In the genomic region with DNA sequence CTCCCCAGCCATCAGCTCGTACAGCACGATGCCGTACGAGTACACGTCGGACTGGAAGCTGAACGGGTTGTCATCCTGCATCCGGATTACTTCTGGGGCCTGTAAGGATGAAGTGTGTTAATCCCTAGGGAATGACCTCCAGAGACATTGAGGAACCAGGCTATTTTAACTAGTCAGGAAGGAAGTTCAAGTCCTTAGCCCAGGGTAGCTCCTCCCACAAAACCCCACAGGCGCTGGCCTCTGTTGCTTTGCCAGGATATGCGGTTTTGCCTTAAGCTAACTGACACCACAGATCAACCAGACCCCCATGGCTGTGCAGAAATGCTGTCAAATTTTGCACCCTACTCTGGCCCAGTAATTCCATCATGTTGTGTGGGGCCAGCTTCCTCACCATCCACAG, we compare ENCODE assay signal across 13 mouse cellular contexts. TPM values are rescaled to one million over a fixed set of nuclear protein-coding genes. Genes with fewer than 3 reads are reported as not detected.
DNase-seq lines count a peak whose midpoint lies in the region; ATAC-seq lines count a peak whose summit lies in the region.
"Had no signal": no experiment of that assay in that cellular context is flagged by ENCODE, and none has a peak within 500 bp of the region (broad histone marks: within the 10 kb centered on the region; RNA-seq: fewer than 3 reads in every experiment).

No protein-coding gene starts in this region.

- H3K4me2 ChIP-seq in forebrain, embryonic 16.5 days (ENCODE audit: low read length), result no peak overlapping the region
- H3K4me2 ChIP-seq: forebrain, embryonic 15.5 days; heart, embryonic 13.5 days; midbrain, embryonic 15.5 days had no signal

- DNase-seq in heart, adult 8-10 months (ENCODE audit: low spot score), result peak; percentile 46
- no peak for DNase-seq in heart, postnatal 4 days
- DNase-seq in kidney, postnatal 14 days, result peak; percentile 52
- peak; percentile 77 for DNase-seq in thymus, postnatal 0 days (ENCODE audit: low spot score)
- no peak for DNase-seq in spleen, postnatal 10 days (ENCODE audit: low spot score in 2 of 2)
- no peak for DNase-seq in cerebellum, postnatal 10 days

- H3K27ac ChIP-seq in forebrain, embryonic 16.5 days (ENCODE audit: low read length), result no peak overlapping the region
- H3K27ac ChIP-seq: embryonic facial prominence, embryonic 10.5 days; forebrain, embryonic 15.5 days; heart, embryonic 13.5 days; midbrain, embryonic 15.5 days had no signal

- 94% methylated on average over 10 of the region's 10 CpGs for WGBS in forebrain, embryonic 16.5 days

- H3K4me3 ChIP-seq in forebrain, embryonic 16.5 days (replicated peaks; ENCODE audit: low read length), result no peak overlapping the region
- H3K4me3 ChIP-seq: embryonic facial prominence, embryonic 10.5 days; forebrain, embryonic 15.5 days; heart, embryonic 13.5 days; midbrain, embryonic 15.5 days had no signal

- no peaks in the 10 kb centered on the region for H3K9me3 ChIP-seq in forebrain, embryonic 16.5 days (ENCODE audit: control insufficient read depth, low read length)
- H3K9me3 ChIP-seq: embryonic facial prominence, embryonic 10.5 days; forebrain, embryonic 15.5 days; heart, embryonic 13.5 days; midbrain, embryonic 15.5 days had no signal

- H3K27me3 ChIP-seq in forebrain, embryonic 16.5 days (replicated peaks; ENCODE audit: control insufficient read depth, insufficient read depth, low read length), result no peaks in the 10 kb centered on the region
- H3K27me3 ChIP-seq: forebrain, embryonic 15.5 days; heart, embryonic 13.5 days; midbrain, embryonic 15.5 days had no signal

- peak; percentile 83 for ATAC-seq in granulocyte monocyte progenitor cell, adult 5-6 weeks (replicated peaks; ENCODE audit: poor library complexity, severe bottlenecking)
- ATAC-seq in forebrain, embryonic 16.5 days, result no peak
- ATAC-seq: forebrain, embryonic 15.5 days had no signal

- H3K9ac ChIP-seq in forebrain, embryonic 16.5 days (replicated peaks; ENCODE audit: low read depth, low read length), result no peak overlapping the region
- H3K9ac ChIP-seq: forebrain, embryonic 15.5 days; heart, embryonic 13.5 days; midbrain, embryonic 15.5 days had no signal

- H3K4me1 ChIP-seq in forebrain, embryonic 16.5 days (replicated peaks; ENCODE audit: control insufficient read depth, insufficient read depth, low read length), result no peaks in the 10 kb centered on the region
- H3K4me1 ChIP-seq: embryonic facial prominence, embryonic 10.5 days; forebrain, embryonic 15.5 days; heart, embryonic 13.5 days; midbrain, embryonic 15.5 days had no signal

- H3K36me3 ChIP-seq in forebrain, embryonic 16.5 days (ENCODE audit: control insufficient read depth, insufficient read depth), result peaks cover 68% of the 10 kb centered on the region

RNA-seq across cellular contexts. Expression of a gene that starts 18.1 kb away (rescaled TPM):
- 10 to 100 TPM; 35.2 to 42.7 (median 39.5) TPM for total RNA-seq in heart, adult 8-10 months (2022)
- 10 to 100 TPM; 26.1 to 26.8 TPM for total RNA-seq in heart, postnatal 4 days (2021)
- 17.5 and 20.1 TPM in 2 replicates for total RNA-seq in granulocyte monocyte progenitor cell, adult 5-6 weeks (2014; fragmentation: Nextera tagmentation)
- 18.8 and 32.8 TPM in 2 replicates for total RNA-seq in granulocyte monocyte progenitor cell, adult 5-6 weeks (2017)
- polyA plus RNA-seq in thymus, postnatal 0 days (2015; fragmentation: Nextera tagmentation; extraction: Ambion mirVana), result 33.7 and 38.9 TPM in 2 replicates
- polyA plus RNA-seq in forebrain, embryonic 16.5 days (2015; fragmentation: Nextera tagmentation; extraction: Ambion mirVana), result 42.7 and 45.6 TPM in 2 replicates

RNA-seq across cellular contexts. Expression of a gene that starts 27.4 kb away (rescaled TPM):
- total RNA-seq in heart, adult 8-10 months (2022), result 1 to 10 TPM in 1 of 4 experiments, under 1 TPM in 3; 0.52 to 1.1 (median 0.71) TPM
- under 1 TPM in 1 of 2 experiments, not detected in 1; 0.17 TPM for total RNA-seq in heart, postnatal 4 days (2021)
- not detected in 2 replicates for total RNA-seq in granulocyte monocyte progenitor cell, adult 5-6 weeks (2014; fragmentation: Nextera tagmentation)
- total RNA-seq in granulocyte monocyte progenitor cell, adult 5-6 weeks (2017), result not detected in 2 replicates
- 1.6 and 1.9 TPM in 2 replicates for polyA plus RNA-seq in thymus, postnatal 0 days (2015; fragmentation: Nextera tagmentation; extraction: Ambion mirVana)
- polyA plus RNA-seq in forebrain, embryonic 16.5 days (2015; fragmentation: Nextera tagmentation; extraction: Ambion mirVana), result 0.47 and 0.67 TPM in 2 replicates
- total RNA-seq: layer of hippocampus, adult 18-20 months had no signal

RNA-seq across cellular contexts. Expression of a gene that starts 56.6 kb away (rescaled TPM):
- 100 to 1,000 TPM in 3 of 4 experiments, 10 to 100 TPM in 1; 97.6 to 104 (median 102) TPM for total RNA-seq in heart, adult 8-10 months (2022)
- 100 to 1,000 TPM; 128 to 142 TPM for total RNA-seq in heart, postnatal 4 days (2021)
- 116 and 120 TPM in 2 replicates for total RNA-seq in granulocyte monocyte progenitor cell, adult 5-6 weeks (2014; fragmentation: Nextera tagmentation)
- 60.2 and 65.5 TPM in 2 replicates for total RNA-seq in granulocyte monocyte progenitor cell, adult 5-6 weeks (2017)
- polyA plus RNA-seq in thymus, postnatal 0 days (2015; fragmentation: Nextera tagmentation; extraction: Ambion mirVana), result 61.5 and 67.0 TPM in 2 replicates
- polyA plus RNA-seq in forebrain, embryonic 16.5 days (2015; fragmentation: Nextera tagmentation; extraction: Ambion mirVana), result 158 and 160 TPM in 2 replicates

Comparison
In these comparisons a context has a peak if more than half of its experiments do, and no peak if none do; other contexts are left out.
1. DNase-seq: peak in heart, adult 8-10 months (single experiment), kidney, postnatal 14 days (single experiment) and thymus, postnatal 0 days (single experiment); none in heart, postnatal 4 days (single experiment), spleen, postnatal 10 days (0 of 2) and cerebellum, postnatal 10 days (0 of 2).